Mouse (Mus musculus) ES-Bruce4 (cell line): Measurements from ENCODE around the gene BC035947. TPM values are rescaled to one million over a fixed set of nuclear protein-coding genes. Genes with fewer than 3 reads are reported as not detected.
"Not testable (repeated sequence)": the region's sequence is repeated elsewhere in the genome, so short reads cannot be mapped to it uniquely, and the experiment has no call there.

Source experiments
- H3K27ac ChIP-seq: 2 replicates; pipeline ENCODE4 v1.5.1; 2012; ENCODE audit warnings: low read length, inconsistent platforms; ENCODE audit not compliant: insufficient read depth
- H3K27me3 ChIP-seq: 2 replicates; pipeline ENCODE4 v1.6.1; 2012; ENCODE audit warnings: mild to moderate bottlenecking, low read length, inconsistent platforms; ENCODE audit not compliant: control insufficient read depth, poor library complexity, insufficient read depth, severe bottlenecking
- H3K36me3 ChIP-seq: 2 replicates; pipeline ENCODE4 v1.6.1; 2012; ENCODE audit warnings: inconsistent platforms, mild to moderate bottlenecking, low read length, moderate library complexity; ENCODE audit not compliant: control insufficient read depth, poor library complexity, insufficient read depth, severe bottlenecking
- H3K4me1 ChIP-seq: one replicate; pipeline ENCODE4 v1.8.1; 2011; ENCODE audit warnings: low read length; ENCODE audit not compliant: control insufficient read depth, insufficient read depth
- H3K4me3 ChIP-seq: 2 replicates; pipeline ENCODE4 v1.5.1; 2011; ENCODE audit warnings: low read depth, mild to moderate bottlenecking, low read length
- H3K9ac ChIP-seq: 2 replicates; pipeline ENCODE4 v1.6.1; 2012; ENCODE audit warnings: low read depth, mild to moderate bottlenecking, inconsistent platforms; ENCODE audit not compliant: poor library complexity, severe bottlenecking
- H3K9me3 ChIP-seq: replicated peaks from 2 replicates; pipeline ENCODE4 v1.6.1; 2012; ENCODE audit warnings: mild to moderate bottlenecking, low read length, inconsistent platforms; ENCODE audit not compliant: control insufficient read depth, poor library complexity, insufficient read depth, severe bottlenecking
- CTCF ChIP-seq: IDR thresholded peaks from one replicate; pipeline ENCODE4 v1.8.1; 2011; ENCODE audit warnings: low read depth, low read length
- EP300 ChIP-seq: IDR thresholded peaks from 2 replicates; pipeline ENCODE4 v1.6.1; 2011; ENCODE audit warnings: low read depth, low read length; ENCODE audit not compliant: insufficient read depth
- POLR2A ChIP-seq: IDR thresholded peaks from one replicate; pipeline ENCODE4 v1.8.1; 2011; ENCODE audit warnings: low read length; ENCODE audit not compliant: insufficient read depth
- polyA plus RNA-seq: library from polyadenylated mRNA; stranded (reverse); fragments of >200 nt; gene quantifications from 2 replicates; pipeline ENCODE4 v1.2.4, GENCODE M21; 2011; ENCODE audit warnings: low read depth; ENCODE audit not compliant: missing spikeins, insufficient read depth, insufficient read length

The BC035947 gene
- polyA plus RNA-seq, result 0.52 TPM in 2 replicates

DNA sequence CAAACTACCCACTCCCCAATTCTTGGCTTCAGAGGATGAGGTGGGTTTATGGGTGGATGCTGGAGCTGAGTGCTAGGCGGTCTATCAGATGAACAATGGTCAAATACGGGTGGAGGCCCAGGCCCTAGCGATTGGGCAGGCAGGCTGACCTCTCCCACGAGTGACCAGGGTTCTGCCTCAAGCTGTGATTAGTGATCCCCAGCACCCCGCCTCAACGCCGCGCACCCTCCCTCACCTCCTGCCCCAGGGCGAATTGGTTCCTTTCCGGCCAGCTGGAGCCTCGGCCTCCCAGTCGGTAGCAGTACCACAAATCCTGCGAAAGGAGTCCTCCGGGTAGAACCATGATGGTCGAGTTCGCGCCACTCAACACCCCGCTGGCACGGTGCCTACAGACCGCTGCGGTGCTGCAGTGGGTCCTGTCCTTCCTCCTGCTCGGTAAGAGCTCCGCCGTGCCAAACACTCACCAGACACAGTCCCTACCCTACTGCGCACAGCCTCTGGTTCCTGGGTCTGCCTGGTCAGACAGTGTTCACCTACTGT is at the start of gene BC035947:
TSS of gene BC035947 (minus strand) at position 538 of the 540 bp plus-strand sequence.
- no peak within 1 kb of the TSS for H3K27ac ChIP-seq
- no peaks in the 10 kb centered on the region for H3K4me1 ChIP-seq
- peak within 1 kb of the TSS; percentile 71 for H3K4me3 ChIP-seq
- no peak for TF ChIP-seq CTCF
- no peak for TF ChIP-seq POLR2A
- TF ChIP-seq EP300, result no peak
- peaks cover 3% of the 10 kb centered on the region; the same call in 1 of the 2 replicates for H3K27me3 ChIP-seq
- no peaks in the 10 kb centered on the region for H3K9me3 ChIP-seq
- H3K36me3 ChIP-seq, result no peaks in the 10 kb centered on the region
- H3K9ac ChIP-seq, result peak within 1 kb of the TSS; percentile 56

DNA sequence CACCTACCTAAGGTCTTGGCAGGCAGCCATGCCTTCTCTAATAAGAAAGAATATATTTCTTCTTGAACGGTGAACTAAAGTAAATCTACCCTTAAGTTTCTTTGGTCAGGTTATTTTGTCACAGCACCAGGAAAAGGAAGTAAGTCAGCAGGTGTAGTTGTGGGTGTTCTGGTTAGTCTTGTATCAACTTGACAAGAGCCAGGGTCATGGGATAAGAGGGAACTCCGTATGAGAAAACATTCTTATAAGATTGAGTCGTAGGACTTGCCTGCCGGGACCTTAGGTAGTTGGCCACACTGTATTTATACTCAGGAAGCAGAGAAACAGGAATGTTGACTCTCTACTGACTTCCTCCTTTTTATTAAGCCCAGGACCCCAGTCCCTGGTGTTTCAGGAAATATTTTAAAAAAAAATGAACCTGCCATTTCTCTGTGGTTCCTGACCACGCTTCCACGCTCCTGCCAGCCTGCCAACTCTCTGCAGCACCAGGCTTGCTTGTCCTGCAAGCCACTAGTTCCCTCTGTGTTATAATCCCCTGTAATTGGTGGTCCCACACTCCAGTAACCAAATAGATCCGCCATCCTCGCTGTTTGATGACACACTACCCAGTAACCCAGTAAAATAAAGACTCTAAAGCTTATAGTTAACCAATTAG is 42.2 kb upstream of the BC035947 start:
- H3K27me3 ChIP-seq, result no peaks in the 10 kb centered on the region
- TF ChIP-seq CTCF (no peak), EP300 (no peak), POLR2A (no peak)
- no peaks in the 10 kb centered on the region for H3K4me1 ChIP-seq
- H3K9me3 ChIP-seq, result no peaks in the 10 kb centered on the region
- no peak overlapping the region for H3K27ac ChIP-seq
- H3K4me3 ChIP-seq, result no peak overlapping the region
- H3K9ac ChIP-seq, result no peak overlapping the region
- no peaks in the 10 kb centered on the region for H3K36me3 ChIP-seq

DNA sequence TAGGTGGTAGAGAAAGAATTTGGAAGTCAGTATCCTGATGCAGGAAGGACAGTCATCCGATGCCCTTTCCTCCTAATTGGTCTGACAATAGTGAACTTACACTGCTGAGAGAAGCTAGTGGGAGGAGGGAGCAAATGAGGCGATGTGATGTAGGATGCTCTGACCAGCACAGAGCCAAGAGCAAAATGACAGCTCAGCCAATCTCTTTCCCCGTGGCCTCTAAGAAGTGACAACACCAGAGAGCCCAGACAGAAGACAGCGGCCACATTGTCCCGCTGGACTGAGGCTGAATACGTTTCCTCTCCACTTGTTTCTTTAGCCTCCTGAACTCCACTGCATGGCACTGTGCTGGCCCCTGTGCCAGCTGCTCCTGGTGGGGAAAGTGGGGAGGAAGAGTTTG is 37.0 kb upstream of the BC035947 start:
- Histone ChIP-seq H3K4me3 (no peak overlapping the region), H3K4me1 (no peaks in the 10 kb centered on the region), H3K27me3 (no peaks in the 10 kb centered on the region), H3K36me3 (no peaks in the 10 kb centered on the region), H3K9ac (no peak overlapping the region), H3K9me3 (no peaks in the 10 kb centered on the region; the same call in 1 of the 2 replicates), H3K27ac (no peak overlapping the region)
- TF ChIP-seq POLR2A (no peak), CTCF (no peak)

DNA sequence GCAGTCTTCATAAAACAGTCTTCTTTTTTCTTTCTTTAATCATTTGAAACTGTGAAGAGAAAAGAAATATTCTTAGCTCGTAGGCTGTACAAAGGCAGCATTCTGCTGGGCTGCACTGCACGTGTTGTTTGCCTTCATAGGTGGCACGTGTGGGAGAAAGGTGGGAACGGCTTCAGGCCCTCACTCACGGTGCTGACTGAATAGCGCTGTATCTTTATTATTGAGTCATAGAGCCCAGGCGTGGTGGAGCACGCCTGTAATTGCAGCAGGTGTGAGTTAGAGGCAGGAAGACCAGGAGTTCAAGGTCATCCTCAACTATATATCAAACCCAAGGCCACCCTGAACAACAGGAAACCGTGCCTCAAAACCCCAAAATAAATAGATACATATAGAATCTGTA is 34.3 kb upstream of the BC035947 start:
- Histone ChIP-seq H3K9ac (no peak overlapping the region), H3K27me3 (no peaks in the 10 kb centered on the region), H3K4me3 (no peak overlapping the region), H3K36me3 (no peaks in the 10 kb centered on the region), H3K27ac (no peak overlapping the region), H3K9me3 (no peaks in the 10 kb centered on the region; the same call in 1 of the 2 replicates), H3K4me1 (no peaks in the 10 kb centered on the region)
- TF ChIP-seq CTCF (no peak), EP300 (no peak), POLR2A (no peak)

DNA sequence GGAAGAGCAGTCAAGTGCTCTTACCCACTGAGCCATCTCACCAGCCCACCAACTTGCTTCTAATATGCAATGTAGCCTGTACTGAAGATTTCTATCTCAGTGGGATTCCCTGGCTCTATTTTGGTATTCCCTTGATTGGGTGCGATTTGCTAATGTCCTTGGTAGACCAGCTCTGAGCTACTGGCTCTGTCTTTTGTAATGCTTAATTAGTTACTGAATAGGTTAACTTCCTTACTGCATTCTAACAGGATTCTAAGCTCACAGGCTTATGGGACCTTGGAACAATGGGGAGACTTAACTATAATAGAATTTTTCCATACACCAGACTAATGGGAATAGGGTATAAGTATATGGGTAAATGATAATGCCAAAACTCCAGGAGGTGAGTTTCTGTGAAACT is 31.7 kb upstream of the BC035947 start:
- H3K36me3 ChIP-seq, H3K9me3 ChIP-seq, H3K4me1 ChIP-seq, H3K4me3 ChIP-seq, H3K27ac ChIP-seq, H3K9ac ChIP-seq, H3K27me3 ChIP-seq: not testable (repeated sequence)

DNA sequence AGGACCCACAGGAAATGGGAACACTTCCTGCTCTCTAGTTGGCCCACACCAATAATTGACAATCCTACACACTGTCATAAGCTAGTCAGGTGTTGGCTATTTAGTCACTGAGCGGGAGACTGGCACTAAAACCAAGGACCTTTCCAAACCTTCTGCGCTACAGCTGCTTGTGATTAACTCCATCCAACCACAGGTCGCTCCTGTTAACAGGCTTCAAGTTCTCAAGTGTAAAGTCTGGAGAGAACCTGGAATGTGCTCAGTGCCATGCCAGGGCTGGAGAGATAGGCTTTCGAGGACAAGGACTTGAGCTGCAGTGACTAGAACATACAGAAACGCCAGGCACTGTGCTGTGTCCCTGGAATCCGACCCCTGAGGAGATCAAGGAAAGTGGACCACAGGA is 27.2 kb upstream of the BC035947 start:
- Histone ChIP-seq H3K9me3 (no peaks in the 10 kb centered on the region; the same call in 1 of the 2 replicates), H3K4me3 (no peak overlapping the region), H3K27me3 (no peaks in the 10 kb centered on the region), H3K36me3 (no peaks in the 10 kb centered on the region), H3K9ac (no peak overlapping the region), H3K4me1 (no peaks in the 10 kb centered on the region), H3K27ac (no peak overlapping the region)
- TF ChIP-seq POLR2A (no peak), CTCF (no peak), EP300 (no peak)
